Mouse (Mus musculus): ENCODE data around the gene Cyp3a16.

- TF ChIP-seq USF1 (IDR thresholded peaks at IDR 0.05; ENCODE audit: low read depth) (no peak), TCF12 (IDR thresholded peaks at IDR 0.05; ENCODE audit: insufficient read depth, poor library complexity, severe bottlenecking) (no peak), CEBPB (IDR thresholded peaks at IDR 0.05; ENCODE audit: insufficient read depth, poor library complexity, severe bottlenecking) (no peak), POLR2A (IDR thresholded peaks at IDR 0.05; ENCODE audit: insufficient read length, low read depth) (no peak), E2F4 (IDR thresholded peaks at IDR 0.05; ENCODE audit: insufficient read depth) (no peak)
These were observed 38.5 kb downstream of the Cyp3a16 start for GRCm38 (mm10) chr5:145431004-145431403.

Measured in myocyte (in vitro differentiated cells).